Mouse (Mus musculus) lung, embryonic 15.5 days (tissue): Measurements from ENCODE around the gene Tssk6. TPM values are rescaled to one million over a fixed set of nuclear protein-coding genes. Genes with fewer than 3 reads are reported as not detected.
A peak's percentile ranks its signal among the peaks of the same experiment; 100 is the strongest.
"Not testable (repeated sequence)": the region's sequence is repeated elsewhere in the genome, so short reads cannot be mapped to it uniquely, and the experiment has no call there.

Experiments used
- ATAC-seq: fragments of 200-750 bp; cut with Nextera tagmentation; 2 replicates; pipeline ENCODE4 v1.8.0; 2017; ENCODE audit warnings: moderate number of reproducible peaks, borderline replicate concordance; ENCODE audit not compliant: low FRiP score, low TSS enrichment; ENCODE audit errors: extremely low read depth
- H3K27ac ChIP-seq: fragments of 300-500 bp; sonication (generic); 2 replicates; pipeline ENCODE4 v1.5.1; 2015; ENCODE audit warnings: moderate library complexity, mild to moderate bottlenecking, inconsistent platforms
- H3K27me3 ChIP-seq: fragments of 300-500 bp; sonication (generic); 2 replicates; pipeline ENCODE4 v1.6.1; 2015; ENCODE audit warnings: inconsistent platforms
- H3K36me3 ChIP-seq: fragments of 300-500 bp; sonication (generic); 2 replicates; pipeline ENCODE4 v1.6.1; 2015; ENCODE audit warnings: inconsistent platforms
- H3K4me1 ChIP-seq: fragments of 300-500 bp; sonication (generic); 2 replicates; pipeline ENCODE4 v1.6.1; 2015; ENCODE audit warnings: inconsistent platforms
- H3K4me2 ChIP-seq: fragments of 300-500 bp; sonication (generic); 2 replicates; pipeline ENCODE4 v1.6.1; 2015; ENCODE audit warnings: inconsistent platforms, mild to moderate bottlenecking, moderate library complexity
- H3K4me3 ChIP-seq: fragments of 300-500 bp; sonication (generic); 2 replicates; pipeline ENCODE4 v1.5.1; 2015; ENCODE audit warnings: mild to moderate bottlenecking, inconsistent platforms
- H3K9ac ChIP-seq: fragments of 300-500 bp; sonication (generic); 2 replicates; pipeline ENCODE4 v1.6.1; 2015; ENCODE audit warnings: inconsistent platforms
- H3K9me3 ChIP-seq: fragments of 300-500 bp; sonication (generic); 2 replicates; pipeline ENCODE4 v1.6.1; 2016; ENCODE audit warnings: inconsistent platforms
- whole genome bisulfite sequencing: fragments of 180-500 bp; shearing (Covaris S2); methylation state at CpG from one replicate; pipeline ENCODE4 v1.1.7; 2015; 5-methylcytosine and 5-hydroxymethylcytosine counted together
- polyA plus RNA-seq: library from polyadenylated mRNA; unstranded; fragments of >200 nt; fragmentation: Nextera tagmentation; extraction: Ambion mirVana; gene quantifications from 2 replicates; pipeline ENCODE4 v1.2.1, GENCODE M21; 2015

Gene Tssk6
- polyA plus RNA-seq, 1 experiment from 2014 or later, result 2.9 TPM

DNA sequence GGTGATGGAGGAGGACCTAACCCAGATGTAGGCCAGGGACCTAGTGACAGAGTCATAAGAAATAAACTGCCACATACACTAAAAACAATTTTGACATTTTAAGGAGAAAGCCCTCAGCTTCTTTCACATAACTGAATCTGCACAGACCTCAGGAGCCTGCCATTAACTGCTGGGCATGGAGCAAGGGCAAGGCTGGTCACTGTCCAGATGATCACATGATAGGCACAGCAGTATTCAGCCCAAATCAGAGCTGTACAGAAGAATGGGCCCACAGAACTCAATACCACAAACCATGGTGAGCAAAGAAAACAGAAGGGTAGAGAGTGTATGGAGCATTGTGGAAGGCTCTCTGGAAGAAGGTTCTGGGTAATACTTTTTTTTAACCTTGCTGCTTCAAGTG, 24.9 kb downstream of the Tssk6 start:
- no peak overlapping the region for H3K4me3 ChIP-seq
- no peak overlapping the region for H3K4me2 ChIP-seq
- no peak for ATAC-seq
- H3K27me3 ChIP-seq, result no peaks in the 10 kb centered on the region
- no peak overlapping the region for H3K27ac ChIP-seq
- H3K4me1 ChIP-seq, result no peaks in the 10 kb centered on the region
- H3K9me3 ChIP-seq, result no peaks in the 10 kb centered on the region
- peaks cover 8% of the 10 kb centered on the region; the same call in 1 of the 2 replicates for H3K36me3 ChIP-seq
- no peak overlapping the region for H3K9ac ChIP-seq

DNA sequence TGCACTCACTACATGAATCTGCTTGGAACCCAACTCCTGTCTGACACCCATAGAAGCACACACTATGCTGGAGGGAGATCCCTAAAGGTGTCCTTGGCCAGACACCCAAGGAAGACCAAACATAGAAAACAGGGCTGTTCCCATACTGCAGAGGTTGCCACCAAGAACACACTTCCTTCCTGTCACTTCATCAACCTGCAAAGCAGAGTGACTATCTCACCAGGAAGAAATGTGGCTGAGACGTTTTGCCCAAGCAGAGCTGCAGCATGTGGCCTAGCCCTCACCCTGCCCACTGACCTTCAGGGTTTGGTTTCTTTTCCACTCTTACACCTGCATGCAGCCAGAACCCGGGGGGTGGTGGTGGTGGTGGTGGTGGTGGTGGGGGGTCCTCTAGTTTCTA, 31.8 kb downstream of the Tssk6 start:
- no peak for ATAC-seq
- Histone ChIP-seq H3K4me1 (peaks cover 34% of the 10 kb centered on the region), H3K4me2 (no peak overlapping the region), H3K27ac (no peak overlapping the region), H3K4me3 (no peak overlapping the region), H3K9ac (no peak overlapping the region), H3K9me3 (no peaks in the 10 kb centered on the region), H3K27me3 (no peaks in the 10 kb centered on the region), H3K36me3 (peaks cover 12% of the 10 kb centered on the region; the same call in 1 of the 2 replicates)
- 50% methylated on average over 2 of the region's 2 CpGs for WGBS

DNA sequence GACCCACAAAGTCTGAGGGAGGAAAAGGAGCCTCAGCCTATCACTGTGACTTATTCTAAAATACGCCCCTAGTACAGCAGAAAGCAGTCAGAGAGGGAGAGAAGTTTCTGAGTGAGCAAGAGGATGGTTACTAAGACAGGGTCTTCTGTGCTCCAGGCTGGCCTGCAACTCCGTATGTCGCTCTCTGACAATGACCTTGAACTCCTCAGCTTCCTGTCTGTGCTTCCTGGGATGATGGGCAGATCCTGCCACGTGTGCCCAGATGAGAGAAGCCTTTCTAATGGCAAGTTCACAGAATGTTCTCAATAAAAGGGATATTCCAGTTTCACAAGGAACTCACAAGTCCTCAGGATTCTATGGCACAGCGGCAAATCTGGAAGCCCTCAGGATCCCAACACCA, 32.6 kb downstream of the Tssk6 start:
- Histone ChIP-seq H3K9me3 (no peaks in the 10 kb centered on the region), H3K4me1 (peaks cover 37% of the 10 kb centered on the region), H3K27me3 (no peaks in the 10 kb centered on the region), H3K9ac (no peak overlapping the region), H3K36me3 (peaks cover 12% of the 10 kb centered on the region; the same call in 1 of the 2 replicates), H3K4me3 (no peak overlapping the region), H3K4me2 (no peak overlapping the region), H3K27ac (no peak overlapping the region)
- WGBS, result 75% methylated on average over 5 of the region's 5 CpGs
- ATAC-seq, result no peak

DNA sequence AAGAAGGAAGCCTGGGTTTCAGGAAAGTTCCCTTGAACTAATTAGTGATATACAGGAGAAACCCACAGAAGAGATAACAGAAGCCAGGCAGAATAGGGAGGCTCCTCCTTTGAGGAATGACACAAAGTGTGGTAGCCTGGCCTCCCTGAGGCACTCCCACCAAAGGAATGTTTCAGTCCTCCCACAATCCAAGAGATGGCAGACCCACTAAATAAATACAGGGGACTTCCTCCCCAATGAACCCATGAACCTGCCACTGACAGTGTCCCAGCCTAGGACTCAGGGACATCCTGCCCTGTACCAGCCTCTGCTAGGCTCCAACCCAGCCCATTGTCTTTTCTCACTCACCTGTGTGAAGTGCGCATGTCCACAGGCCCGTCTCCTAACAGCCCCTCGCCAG, 33.4 kb downstream of the Tssk6 start:
- no peak overlapping the region for H3K4me3 ChIP-seq
- H3K4me2 ChIP-seq, result no peak overlapping the region
- no peaks in the 10 kb centered on the region for H3K27me3 ChIP-seq
- 74% methylated on average over 3 of the region's 3 CpGs for WGBS
- peak overlapping the region; percentile 87; the same call in 1 of the 2 replicates for H3K27ac ChIP-seq
- no peaks in the 10 kb centered on the region for H3K9me3 ChIP-seq
- H3K4me1 ChIP-seq, result peaks cover 45% of the 10 kb centered on the region
- ATAC-seq, result no peak
- H3K36me3 ChIP-seq, result peaks cover 12% of the 10 kb centered on the region; the same call in 1 of the 2 replicates
- no peak overlapping the region for H3K9ac ChIP-seq

DNA sequence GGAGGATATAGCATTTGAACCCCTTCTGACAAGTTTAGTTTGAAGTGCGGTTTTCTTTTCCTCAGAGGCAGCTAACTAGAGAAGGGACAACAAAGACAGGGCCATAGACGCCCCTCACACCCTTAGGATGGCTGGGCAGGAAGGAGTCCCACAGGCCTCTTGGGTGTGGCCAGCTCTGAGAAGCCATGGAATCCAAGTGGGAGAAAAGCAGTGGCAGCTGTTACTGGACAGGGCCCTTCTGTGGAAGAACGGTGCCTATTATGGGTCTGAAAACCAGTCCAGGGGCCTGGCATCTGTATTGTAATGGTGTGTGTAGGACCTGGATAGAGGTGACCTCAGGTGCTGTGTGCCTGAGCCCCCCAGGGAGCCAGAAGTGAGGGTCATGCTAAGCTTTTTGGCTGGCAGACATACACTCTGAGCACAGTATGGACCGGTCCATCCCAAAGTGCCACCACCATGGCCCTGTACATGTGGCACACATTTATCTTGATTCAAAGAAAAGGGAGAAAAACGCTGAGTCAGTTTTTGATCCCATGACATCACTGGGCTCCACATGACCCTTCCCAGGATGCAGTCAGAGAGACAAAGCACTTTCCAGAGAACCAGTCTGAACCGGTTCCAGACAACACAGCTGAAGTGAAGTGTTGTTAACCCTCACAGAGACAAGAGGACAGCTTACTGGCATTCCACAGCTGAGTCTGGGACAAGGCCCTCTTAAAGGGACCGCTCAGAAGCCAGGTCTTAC, 34.2 kb downstream of the Tssk6 start:
- Histone ChIP-seq H3K36me3 (peaks cover 12% of the 10 kb centered on the region; the same call in 1 of the 2 replicates), H3K4me2 (no peak overlapping the region), H3K9me3 (no peaks in the 10 kb centered on the region), H3K9ac (no peak overlapping the region), H3K27ac (peak overlapping the region; percentile 87), H3K27me3 (no peaks in the 10 kb centered on the region), H3K4me1 (peaks cover 48% of the 10 kb centered on the region), H3K4me3 (no peak overlapping the region)
- ATAC-seq, result peak; percentile 93
- WGBS, result 35% methylated on average over 7 of the region's 7 CpGs

DNA sequence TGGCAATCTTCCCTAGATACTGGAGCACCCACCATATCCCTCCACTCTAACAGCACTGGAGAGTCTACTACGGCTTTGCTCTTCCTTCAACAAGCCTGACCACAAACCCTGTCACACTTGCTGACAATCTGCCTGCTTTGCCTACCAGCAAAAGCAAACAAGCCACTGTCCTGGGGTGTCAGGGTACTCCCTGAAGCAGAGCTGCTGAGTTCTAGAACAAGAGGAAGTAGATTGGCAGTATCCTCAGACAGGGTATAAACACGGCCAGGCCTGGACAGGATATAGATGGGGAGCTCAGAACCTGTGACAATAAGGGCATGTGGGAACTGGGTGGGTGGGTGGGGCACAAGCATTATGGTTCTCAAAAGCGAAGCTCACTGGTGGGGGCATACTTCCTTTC, 35.5 kb downstream of the Tssk6 start:
- WGBS, result 75% methylated on average over 3 of the region's 3 CpGs
- Histone ChIP-seq H3K27ac (no peak overlapping the region), H3K9me3 (no peaks in the 10 kb centered on the region), H3K4me3 (no peak overlapping the region), H3K27me3 (no peaks in the 10 kb centered on the region), H3K4me1 (peaks cover 48% of the 10 kb centered on the region), H3K9ac (no peak overlapping the region), H3K36me3 (peaks cover 12% of the 10 kb centered on the region; the same call in 1 of the 2 replicates), H3K4me2 (no peak overlapping the region)
- ATAC-seq, result no peak

DNA sequence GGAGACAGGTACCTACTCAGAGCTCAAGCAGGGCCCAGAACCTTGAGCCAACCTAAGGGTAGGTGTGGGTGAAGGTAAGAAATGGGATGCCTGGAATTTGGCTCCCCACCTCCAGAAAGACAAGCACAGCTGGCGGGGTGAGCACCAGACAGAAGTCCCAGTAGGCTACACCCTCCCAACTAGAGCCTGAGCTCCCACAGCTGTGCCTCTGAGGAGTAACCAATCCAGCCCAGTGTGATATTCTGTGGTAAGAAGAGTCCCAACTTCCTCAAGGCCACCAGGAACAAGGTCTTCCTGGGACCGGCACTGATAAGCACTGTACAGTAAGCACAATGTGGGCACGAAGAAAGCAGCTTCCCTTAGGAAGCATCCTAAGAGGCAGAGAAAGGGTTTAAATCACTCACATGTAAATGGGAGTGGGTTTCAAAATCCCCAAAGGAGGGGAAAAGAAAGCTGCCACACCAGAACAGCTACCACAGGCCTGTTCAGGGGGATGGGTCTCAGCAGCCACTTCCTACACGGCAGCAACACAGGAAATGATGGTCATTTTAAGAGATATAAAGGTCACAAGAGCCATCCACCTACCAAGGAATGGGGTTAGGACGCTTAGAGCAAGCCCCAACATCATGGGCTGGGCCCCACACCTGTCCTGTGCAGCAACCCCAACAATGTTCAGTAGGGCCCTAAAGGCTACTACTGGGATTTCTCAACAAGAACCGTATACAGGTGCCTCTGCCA, 36.4 kb downstream of the Tssk6 start:
- H3K36me3 ChIP-seq, result peaks cover 9% of the 10 kb centered on the region; the same call in 1 of the 2 replicates
- H3K27me3 ChIP-seq, result no peaks in the 10 kb centered on the region
- H3K27ac ChIP-seq, result no peak overlapping the region
- peaks cover 48% of the 10 kb centered on the region for H3K4me1 ChIP-seq
- 68% methylated on average over 6 of the region's 6 CpGs for WGBS
- no peak overlapping the region for H3K4me2 ChIP-seq
- no peak overlapping the region for H3K9ac ChIP-seq
- H3K9me3 ChIP-seq, result no peaks in the 10 kb centered on the region
- no peak for ATAC-seq
- H3K4me3 ChIP-seq, result no peak overlapping the region

DNA sequence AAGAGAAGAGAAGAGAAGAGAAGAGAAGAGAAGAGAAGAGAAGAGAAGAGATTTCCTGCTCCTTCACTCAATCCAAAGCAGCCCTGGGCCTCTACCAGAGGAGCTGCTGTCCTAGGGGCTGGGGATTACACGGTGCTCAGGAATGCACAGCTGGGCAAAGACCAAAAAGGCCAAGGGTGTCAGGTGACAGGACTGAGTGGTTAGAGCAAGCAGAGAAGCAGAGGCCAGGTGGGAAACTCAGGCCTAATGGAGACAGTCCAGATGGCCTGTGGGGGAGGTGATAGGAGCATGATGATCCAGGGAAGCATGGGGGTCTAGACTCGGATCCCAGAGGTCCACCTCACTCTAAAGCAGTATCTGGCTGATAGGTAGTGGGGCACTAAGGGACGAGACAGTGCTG, 37.6 kb downstream of the Tssk6 start:
- no peak overlapping the region for H3K4me2 ChIP-seq
- 23% methylated on average over 3 of the region's 3 CpGs for WGBS
- no peak overlapping the region for H3K9ac ChIP-seq
- no peaks in the 10 kb centered on the region for H3K27me3 ChIP-seq
- peaks cover 46% of the 10 kb centered on the region for H3K4me1 ChIP-seq
- no peak overlapping the region for H3K4me3 ChIP-seq
- no peak overlapping the region for H3K27ac ChIP-seq
- H3K9me3 ChIP-seq, result no peaks in the 10 kb centered on the region
- H3K36me3 ChIP-seq, result peaks cover 4% of the 10 kb centered on the region; the same call in 1 of the 2 replicates
- ATAC-seq, result no peak

DNA sequence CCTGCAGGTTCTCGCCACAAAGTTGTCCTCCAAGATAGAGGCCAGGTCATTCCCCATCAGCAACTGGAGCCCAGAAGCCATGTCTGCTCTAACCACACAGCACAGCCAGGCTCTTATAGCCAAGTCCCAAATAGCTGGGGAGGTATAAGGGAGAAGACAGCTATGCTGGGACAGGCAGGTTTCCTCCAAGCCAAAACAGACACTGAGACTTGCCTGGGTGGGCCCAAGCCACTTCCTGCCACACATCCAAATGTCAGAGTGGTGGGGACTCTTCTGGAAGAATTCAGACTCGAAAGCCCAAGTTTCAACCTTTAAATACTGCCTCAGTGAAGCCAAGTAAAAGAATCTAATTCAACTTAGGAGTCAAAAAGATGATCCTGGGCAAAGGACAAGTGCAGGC, 38.4 kb downstream of the Tssk6 start:
- Histone ChIP-seq H3K9ac (no peak overlapping the region), H3K4me3 (no peak overlapping the region), H3K27me3 (no peaks in the 10 kb centered on the region), H3K36me3 (no peaks in the 10 kb centered on the region; the same call in 1 of the 2 replicates), H3K4me2 (no peak overlapping the region), H3K9me3 (no peaks in the 10 kb centered on the region), H3K4me1 (peaks cover 41% of the 10 kb centered on the region), H3K27ac (no peak overlapping the region)
- WGBS, result 81% methylated on average over 2 of the region's 2 CpGs
- no peak for ATAC-seq

DNA sequence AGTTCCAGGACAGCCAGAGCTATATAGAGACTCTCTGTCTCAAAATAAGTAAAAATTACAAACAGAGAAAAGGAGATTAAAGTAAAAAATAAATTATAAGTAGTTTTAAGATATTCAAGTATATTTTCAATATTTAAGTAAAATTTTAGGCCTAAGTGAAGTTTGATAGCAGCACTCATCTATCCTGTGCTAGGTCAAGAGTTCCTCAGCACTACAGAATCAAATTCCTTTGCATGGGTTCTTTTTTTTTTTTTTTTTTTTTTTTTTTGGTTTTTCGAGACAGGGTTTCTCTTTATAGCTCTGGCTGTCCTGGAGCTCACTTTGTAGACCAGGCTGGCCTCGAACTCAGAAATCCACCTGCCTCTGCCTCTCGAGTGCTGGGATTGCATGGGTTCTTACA, 40.5 kb downstream of the Tssk6 start:
- H3K27ac ChIP-seq, H3K9ac ChIP-seq, H3K4me2 ChIP-seq, H3K9me3 ChIP-seq, H3K4me3 ChIP-seq, H3K36me3 ChIP-seq, H3K27me3 ChIP-seq, ATAC-seq: not testable (repeated sequence)
- peaks cover 20% of the 10 kb centered on the region for H3K4me1 ChIP-seq
- 77% methylated on average over 3 of the region's 3 CpGs for WGBS

DNA sequence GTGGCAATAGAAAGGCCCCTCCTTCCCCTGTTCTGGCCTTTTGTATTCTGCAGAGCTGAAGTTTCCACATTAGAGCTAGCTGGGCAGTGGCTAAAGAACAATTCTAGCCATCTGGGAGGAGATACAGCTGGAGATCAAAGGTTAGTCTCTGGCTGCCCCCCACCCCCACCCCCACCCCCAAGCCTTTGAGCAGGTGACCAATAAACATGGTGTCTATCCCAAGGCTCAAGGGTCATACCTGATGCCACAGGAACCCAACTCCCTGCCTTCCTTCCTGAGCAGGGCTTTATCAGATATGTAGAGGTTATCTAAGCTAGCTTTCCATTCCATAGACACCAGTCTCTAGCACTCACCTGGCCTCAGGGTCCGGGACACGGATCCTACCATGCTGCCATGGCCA, 48.3 kb downstream of the Tssk6 start:
- Histone ChIP-seq H3K36me3 (0 out of 2 replicates have a peak, but pooled peaks cover 14% of the 10 kb centered on the region), H3K27me3 (no peaks in the 10 kb centered on the region), H3K27ac (no peak overlapping the region), H3K4me1 (0 out of 2 replicates have a peak, but pooled peaks cover 9% of the 10 kb centered on the region), H3K9me3 (no peaks in the 10 kb centered on the region), H3K4me2 (no peak overlapping the region), H3K9ac (no peak overlapping the region), H3K4me3 (no peak overlapping the region)
- ATAC-seq, result no peak
- 87% methylated on average over 2 of the region's 2 CpGs for WGBS
